Mouse (Mus musculus) heart, postnatal 14 days (tissue): ENCODE data around the gene Cadps. TPM values are rescaled to one million over a fixed set of nuclear protein-coding genes. Genes with fewer than 3 reads are reported as not detected.

Experiments
- DNase-seq, 2 experiments: peaks; one replicate each; pipeline ENCODE4 v3.0.0; 2021 to 2022
- intact Hi-C: fragments of 180-260 bp; cut with DNase I; formaldehyde crosslinking; loops from one replicate; pipeline ENCODE4 v1.15.1; 2025
- total RNA-seq, 2 experiments: library from RNA; stranded (reverse); gene quantifications; 2 replicates each; pipeline ENCODE4 v1.2.3; 2021

Cadps gene
- total RNA-seq, 2 experiments from 2014 or later = 0.05 to 0.14 TPM

- DNase-seq = no peak
- intact Hi-C loops = no loop called here
These were observed 71.1 kb downstream of the Cadps start for GRCm38 (mm10) chr14:12751821-12752220.

DNA sequence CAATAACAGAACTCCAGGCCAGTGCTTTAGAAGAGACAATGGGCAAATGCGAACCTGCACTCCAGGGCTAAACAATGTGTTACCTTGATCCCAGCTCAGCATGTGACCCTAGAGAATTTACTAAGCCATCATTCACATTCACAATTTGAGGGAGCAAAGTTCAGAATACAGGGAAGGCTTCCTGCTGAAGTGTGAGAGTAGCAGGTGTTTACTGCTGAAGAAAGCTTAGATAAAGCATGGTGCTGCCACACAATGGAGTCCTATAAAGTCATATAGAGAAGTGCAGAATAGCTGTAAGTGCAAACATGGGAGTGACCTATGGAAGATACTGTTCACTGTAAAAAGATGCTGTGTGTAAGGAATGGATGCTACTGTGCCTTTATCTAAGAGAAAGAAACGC is 91.9 kb downstream of the Cadps start:
- intact Hi-C loops = no loop called here
- no peak for DNase-seq

DNA sequence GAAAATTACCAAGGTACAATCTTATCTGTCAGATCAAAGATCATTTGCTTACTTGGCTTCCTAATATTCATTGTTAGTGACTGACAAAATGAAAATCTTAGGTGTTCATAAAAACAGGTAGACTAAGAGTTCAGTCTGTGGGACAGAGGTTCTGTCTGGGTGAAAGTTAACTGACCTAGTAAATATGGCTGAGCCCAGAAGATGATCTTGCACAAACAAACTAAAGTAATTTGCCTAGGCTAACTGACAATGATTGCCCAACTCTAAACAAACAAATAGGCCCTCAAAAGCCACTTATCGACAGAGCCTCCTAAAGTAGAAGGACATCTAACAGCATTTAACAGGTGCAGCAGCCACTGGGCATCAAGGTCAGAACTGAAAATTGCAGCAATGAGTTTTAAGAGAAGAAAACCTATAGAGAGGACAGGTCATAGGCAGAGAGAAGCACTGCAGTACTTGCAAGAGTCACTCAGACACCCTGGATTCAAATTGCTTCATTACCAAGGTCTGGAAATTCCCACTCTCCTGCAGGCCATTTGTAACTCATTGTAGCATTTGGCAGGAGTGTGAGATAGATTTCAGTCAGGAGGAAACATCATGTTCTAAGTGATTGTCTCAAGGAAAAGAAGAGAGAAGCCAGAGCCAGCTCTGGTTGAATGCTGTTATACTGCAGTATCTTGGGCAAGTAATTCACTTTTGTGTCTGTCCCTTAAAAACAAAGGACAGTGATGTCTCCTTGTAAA is 100.3 kb downstream of the Cadps start:
- intact Hi-C loops = no loop called here
- no peak for DNase-seq

GRCm38 (mm10) chr14:12718766-12719165 is 104.1 kb downstream of the Cadps start:
- intact Hi-C loops = no loop called here

DNA sequence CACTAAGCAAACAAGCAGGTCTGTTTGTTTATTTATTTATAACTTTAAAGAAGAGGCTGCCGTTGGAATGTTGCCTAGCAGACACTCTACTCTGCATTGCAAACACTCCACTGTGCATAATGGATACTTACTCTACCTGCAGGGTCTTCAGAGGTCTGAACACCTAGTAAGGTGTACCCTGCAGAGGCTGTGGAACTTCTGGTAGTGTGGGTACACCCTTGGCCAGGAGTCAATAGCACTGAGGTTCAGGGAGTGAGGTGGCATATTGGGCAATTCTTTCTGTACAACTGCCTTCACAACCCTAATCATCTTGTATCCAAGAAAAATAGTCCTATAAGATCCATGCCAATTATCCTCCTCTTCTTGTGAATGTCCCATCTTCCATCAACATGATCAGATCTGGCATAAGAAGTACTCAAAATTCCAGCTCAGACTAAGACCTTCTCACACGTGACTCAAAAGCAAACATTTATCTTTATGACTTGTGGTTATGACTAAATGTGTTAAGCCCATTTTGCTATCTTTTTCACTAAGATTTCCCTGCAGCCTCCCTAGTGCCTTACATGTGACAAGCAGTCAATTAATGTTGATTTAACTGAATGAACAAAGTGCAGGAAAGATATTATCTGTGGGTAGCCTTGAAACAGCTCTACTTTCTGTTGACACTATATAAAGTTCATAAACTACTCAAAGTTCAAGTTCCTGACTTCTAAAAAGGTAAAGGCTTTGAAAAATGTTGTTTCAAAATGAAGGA is 106.8 kb downstream of the Cadps start:
- intact Hi-C loops = no loop called here
- DNase-seq = no peak

More at GRCm38 (mm10) chr14:12718766-12719165, 104.1 kb downstream of the Cadps start:
- DNase-seq = no peak

- intact Hi-C loops = no loop called here
- no peak for DNase-seq
These were observed 115.5 kb downstream of the Cadps start for GRCm38 (mm10) chr14:12707395-12707794.

DNA sequence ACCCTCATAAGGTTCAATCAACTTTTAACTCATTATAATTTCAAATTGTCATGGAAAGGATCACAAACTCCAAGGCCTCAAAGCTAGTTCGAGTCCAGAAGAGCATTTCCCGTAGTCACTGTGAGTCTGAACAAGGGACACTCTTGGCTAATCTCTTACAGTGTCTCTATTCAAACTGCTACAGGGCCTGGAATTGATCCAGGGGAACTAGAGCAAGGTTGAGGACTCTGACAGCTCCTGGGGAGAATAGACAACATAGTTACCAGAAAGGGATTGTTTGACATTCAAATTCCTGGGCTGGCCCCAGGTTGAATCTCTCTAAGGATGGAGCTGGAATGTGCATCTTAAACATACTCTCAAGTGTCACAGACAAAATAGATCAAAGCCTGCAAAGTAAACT is 118.4 kb downstream of the Cadps start:
- DNase-seq = no peak
- intact Hi-C loops = no loop called here

DNA sequence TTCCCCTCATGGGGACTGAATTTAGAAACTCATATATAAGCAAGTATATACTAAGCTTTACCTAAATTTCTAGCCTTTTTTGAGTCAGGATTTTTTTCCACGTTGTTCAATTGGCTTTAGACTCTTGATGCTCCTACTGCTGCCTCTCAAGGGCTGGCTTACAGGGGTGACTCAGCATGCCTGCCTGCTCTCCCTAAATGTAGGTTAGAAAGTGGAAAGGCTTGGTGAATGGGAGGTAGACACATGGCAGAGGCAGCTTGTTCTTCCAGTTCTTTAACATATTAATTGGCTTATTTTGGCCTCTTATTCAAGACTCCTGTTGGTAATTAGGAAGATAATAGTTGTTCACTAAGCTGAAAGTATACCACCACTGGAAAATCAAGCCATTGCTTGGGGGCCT is 132.7 kb downstream of the Cadps start:
- no peak for DNase-seq
- intact Hi-C loops = no loop called here

DNA sequence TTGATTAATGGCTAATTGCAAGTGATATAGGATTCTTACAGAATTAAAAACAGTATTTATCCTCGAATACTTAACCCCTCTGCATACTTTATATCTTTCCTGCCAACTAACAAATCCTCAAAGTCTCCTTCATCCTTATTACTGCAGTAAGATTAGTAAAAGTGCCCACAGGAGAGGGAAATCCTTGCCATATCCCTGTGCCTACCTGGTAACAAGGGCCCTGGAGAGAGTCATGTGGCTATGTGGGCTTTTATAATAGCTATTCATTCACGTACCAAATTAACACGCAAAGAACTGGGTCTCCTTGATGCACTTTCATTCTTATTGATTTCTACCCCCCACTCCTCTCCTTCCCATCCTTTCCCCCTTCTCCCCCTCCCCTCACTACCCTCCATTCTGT is 137.9 kb downstream of the Cadps start:
- intact Hi-C loops = no loop called here
- DNase-seq = no peak

DNA sequence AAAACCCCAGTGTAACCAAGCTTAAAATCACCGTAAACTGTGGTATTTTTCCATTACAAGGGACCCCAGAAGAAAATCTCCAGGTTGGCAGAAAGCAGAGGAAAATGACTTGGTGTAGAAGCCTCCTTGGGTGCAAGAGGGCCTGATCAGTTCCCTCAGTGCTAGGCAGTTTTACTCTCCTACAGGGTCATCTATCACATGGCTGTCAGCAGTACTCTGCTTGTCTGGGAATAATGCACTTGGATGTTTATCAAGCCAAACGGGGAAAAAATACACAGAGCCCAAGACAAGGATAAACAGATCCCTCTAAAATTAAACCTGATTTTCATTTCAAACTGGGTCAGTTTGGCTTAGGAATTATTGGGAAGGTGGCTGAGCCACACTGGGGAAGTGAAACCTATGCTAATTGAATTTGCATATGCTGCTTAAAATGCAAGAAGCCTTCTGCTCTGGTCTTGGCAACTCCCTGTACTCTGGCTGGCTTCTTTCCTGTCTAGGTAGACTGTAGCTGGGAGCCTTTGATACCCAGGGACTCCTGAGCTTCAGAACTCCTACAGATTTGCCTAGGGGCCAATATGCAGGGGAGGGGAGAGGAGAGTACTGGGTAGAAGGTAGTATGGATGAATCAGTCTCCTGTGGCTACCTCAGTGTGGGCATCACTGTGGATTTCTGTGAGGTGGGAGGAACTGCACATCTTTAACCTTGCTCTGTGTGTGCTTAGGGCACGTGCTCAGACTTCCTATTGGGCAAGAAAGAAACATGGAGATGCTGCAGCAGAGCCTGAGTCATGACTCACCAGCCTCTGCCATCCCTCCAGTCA is 141.8 kb downstream of the Cadps start:
- DNase-seq = no peak
- intact Hi-C loops = no loop called here

DNA sequence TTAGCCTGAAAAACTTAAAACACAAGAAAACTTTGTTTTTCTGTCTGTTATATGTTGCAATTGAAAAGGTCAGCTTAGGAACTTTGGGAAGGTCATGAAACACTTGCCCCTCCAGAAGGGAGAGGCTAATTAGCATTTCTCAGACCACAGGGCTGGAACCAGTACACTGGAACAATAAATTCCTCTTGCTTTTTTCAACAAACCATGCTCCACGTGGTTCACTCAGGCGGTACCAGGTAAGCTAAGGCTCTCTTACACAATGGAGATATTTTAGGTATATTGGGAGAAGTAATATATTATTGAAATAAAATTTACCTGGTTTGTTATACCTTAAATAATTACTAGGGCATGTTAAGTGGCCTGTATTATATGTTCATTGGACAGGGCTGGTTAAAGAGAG is 161.4 kb downstream of the Cadps start:
- no peak for DNase-seq

GRCm38 (mm10) chr14:12657351-12657750 is 165.5 kb downstream of the Cadps start:
- intact Hi-C loops = no loop called here
- no peak for DNase-seq

More for the DNA sequence above, 161.4 kb downstream of the Cadps start:
- intact Hi-C loops = no loop called here

DNA sequence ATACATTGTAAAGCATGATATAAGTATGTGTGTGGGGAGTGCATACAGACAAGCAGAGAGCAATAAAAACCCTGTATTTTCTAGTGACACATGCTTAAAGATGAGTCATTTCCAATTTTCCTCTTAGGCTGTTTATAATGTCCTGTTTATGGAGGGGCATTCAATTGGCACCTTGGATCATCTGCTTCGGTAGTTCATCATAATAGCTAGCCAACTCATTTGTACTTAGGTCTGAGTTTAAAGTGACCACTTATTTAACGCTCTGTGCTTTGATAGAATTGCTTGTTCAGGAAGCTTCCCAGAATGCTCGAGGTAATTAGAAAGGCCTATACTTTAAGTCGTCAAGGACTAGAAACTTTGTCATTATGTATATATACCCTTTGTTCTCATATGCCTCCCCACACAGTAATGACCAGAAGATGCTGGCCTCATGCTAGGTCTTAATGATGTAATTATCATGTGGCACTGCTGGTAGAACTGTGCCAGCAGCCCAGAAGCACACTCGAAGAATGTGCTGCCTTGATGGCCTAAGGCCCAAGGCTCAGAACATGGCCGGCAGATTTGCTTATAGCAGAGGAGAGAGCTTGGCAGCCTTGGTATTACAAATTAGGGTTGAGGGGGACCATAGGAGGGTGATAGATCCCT is 179.9 kb downstream of the Cadps start:
- no peak for DNase-seq
- intact Hi-C loops = no loop called here

GRCm38 (mm10) chr14:12638762-12639161 is 184.1 kb downstream of the Cadps start:
- intact Hi-C loops = no loop called here
- no peak for DNase-seq

DNA sequence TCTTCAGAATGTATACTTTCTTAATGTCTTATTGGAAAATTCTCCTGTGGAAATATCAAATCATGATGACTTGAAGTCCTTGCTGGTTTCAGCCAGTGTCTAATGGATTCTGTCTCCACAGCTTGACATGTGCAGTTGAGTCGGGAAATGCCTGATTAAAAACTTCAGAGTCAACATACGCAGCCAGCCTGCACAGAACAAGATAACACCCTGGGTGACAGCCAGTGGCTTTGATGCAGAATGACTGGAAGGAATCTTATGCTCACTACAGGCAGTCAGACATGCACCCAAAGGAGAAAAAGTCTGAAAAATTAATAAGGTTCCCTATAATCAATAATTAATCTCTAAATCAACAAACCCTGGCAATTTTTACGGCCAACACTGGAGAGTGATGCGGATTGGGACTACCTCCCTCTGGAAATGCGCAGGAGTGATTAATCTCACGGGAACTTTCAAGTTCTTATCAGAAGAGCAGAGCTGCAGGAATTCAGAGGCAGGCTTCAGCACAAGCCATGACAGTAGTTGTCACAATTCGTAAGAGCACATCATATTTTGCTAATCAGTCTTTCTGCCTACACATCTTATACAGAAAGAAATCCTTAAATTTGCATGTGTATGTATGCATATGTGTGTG is 185.6 kb downstream of the Cadps start:
- DNase-seq = peak; percentile 4 to 12
- intact Hi-C loops = no loop called here

DNA sequence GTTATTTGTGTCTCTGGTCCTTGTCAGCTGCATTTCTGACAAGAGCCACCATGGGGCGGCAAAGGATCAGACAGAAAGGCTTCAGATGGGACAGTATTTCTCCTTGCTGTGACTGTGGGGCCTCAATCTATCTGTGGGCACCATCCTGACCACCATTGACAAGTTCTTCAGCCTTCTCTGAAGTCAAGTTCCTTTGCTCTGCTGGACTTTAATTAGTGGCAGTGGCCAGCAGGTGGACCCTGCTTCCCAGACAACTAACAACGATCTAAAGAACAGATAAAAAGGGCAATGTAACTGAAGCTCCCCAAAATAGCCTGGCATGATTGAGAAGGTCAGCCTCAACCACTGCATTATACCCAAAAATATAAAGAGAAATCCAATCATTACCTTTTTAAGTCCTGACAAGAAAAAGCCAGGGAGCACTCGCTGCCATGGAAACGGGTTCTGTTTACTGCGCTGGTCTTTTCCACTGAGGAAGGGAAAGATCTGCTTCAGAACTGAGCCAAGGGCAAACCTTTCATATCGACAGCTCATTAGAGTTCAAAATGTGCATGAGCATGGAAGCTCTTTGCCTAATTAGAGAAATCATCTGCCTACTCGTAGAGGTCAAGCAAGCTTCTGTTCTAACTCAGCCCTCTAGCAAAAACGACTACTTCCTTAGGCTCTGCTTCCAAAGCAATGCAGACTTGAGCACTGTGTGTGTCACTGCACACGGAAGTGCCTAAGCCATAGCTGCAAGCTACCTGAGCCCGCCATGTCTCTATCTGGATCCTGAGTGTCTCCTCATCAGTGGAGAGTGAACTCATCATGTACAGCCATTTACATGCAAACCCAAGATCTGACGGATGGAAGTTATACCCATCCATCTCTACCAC is 198.4 kb downstream of the Cadps start:
- intact Hi-C loops = loop anchor here (2.0 to 5.0 kb wide), 2 partner anchors 573 to 612 kb away; no protein-coding TSS in a partner anchor
- DNase-seq = peak; percentile 2 to 12

- DNase-seq = no peak
- intact Hi-C loops = no loop called here
These were observed 215.9 kb downstream of the Cadps start for GRCm38 (mm10) chr14:12607025-12607424.

DNA sequence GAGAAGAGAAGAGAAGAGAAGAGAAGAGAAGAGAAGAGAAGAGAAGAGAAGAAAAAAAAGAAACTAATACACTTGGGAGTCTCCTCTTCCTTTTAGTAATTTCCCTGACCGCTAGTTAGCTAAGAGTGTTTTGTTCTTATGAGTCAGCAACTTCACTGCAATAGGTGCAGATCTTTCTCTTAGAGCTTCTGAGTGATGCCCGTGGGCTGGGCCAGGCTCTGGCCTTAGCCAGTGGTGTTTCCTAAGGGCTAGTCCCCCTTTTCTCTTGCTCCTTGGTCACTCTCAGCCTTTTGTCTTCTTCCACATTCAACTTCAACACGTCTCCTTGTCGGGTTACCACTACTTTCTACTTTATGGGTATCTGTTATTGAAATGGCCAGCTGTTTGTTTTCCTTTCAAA is 216.7 kb downstream of the Cadps start:
- no peak for DNase-seq
- intact Hi-C loops = no loop called here

DNA sequence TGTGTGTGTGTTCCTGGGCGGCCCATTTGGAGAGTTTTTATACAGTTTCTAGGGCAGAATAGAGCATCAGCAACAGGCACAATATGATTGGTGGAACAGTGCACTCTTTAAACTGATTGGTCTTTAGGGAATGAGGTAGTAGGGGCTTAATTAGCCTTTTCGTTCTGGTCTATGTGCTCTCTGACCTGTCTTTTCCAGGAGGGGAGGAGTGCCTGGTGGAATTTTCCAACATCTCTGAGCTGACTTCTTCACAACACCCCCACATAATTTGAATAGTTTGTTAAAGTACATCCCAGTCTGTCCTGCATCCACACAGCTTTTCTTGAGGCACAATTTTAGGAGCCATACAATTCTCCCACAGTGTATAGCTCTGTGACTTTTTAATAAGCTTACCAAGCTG is 220.8 kb downstream of the Cadps start:
- DNase-seq = no peak
- intact Hi-C loops = no loop called here
